Mouse (Mus musculus): Measurements from ENCODE around the gene Aasdhppt.

Aasdhppt gene

GRCm38 (mm10) chr9:4309351-4310085, at the start of gene Aasdhppt, which contains the start of gene Kbtbd3:
Gene Aasdhppt, minus strand, starts transcription at chr9:4309471.
Gene Kbtbd3, plus strand, starts transcription at chr9:4309833.
- peak; percentile 100 for DNase-seq (ENCODE audit: low read depth, low spot score)

GRCm38 (mm10) chr9:4353163-4353562, 43.9 kb upstream of the Aasdhppt start:
- DNase-seq (ENCODE audit: low read depth, low spot score) = no peak

GRCm38 (mm10) chr9:4318939-4319721, 9.9 kb upstream of the Aasdhppt start:
- DNase-seq (ENCODE audit: low read depth, low spot score) = no peak

- no peak for DNase-seq (ENCODE audit: low read depth, low spot score)
Observed at GRCm38 (mm10) chr9:4315746-4316145, 6.5 kb upstream of the Aasdhppt start.

- DNase-seq (ENCODE audit: low read depth, low spot score) = no peak
Observed at GRCm38 (mm10) chr9:4313946-4314345, 4.7 kb upstream of the Aasdhppt start.

- DNase-seq (ENCODE audit: low read depth, low spot score) = peak; percentile 41
Observed at GRCm38 (mm10) chr9:4311162-4311561, 1.9 kb upstream of the Aasdhppt start.

GRCm38 (mm10) chr9:4310706-4311105, 1.4 kb upstream of the Aasdhppt start:
- no peak for DNase-seq (ENCODE audit: low read depth, low spot score)

- DNase-seq (ENCODE audit: low read depth, low spot score) = no peak
Observed at GRCm38 (mm10) chr9:4308628-4309350, 482 bp downstream of the Aasdhppt start.

- DNase-seq (ENCODE audit: low read depth, low spot score) = no peak
Observed at GRCm38 (mm10) chr9:4304867-4305266, 4.4 kb downstream of the Aasdhppt start.

GRCm38 (mm10) chr9:4300466-4300865, 8.8 kb downstream of the Aasdhppt start:
- DNase-seq (ENCODE audit: low read depth, low spot score) = no peak

GRCm38 (mm10) chr9:4283850-4284249, 25.4 kb downstream of the Aasdhppt start:
- DNase-seq (ENCODE audit: low read depth, low spot score) = peak; percentile 95

GRCm38 (mm10) chr9:4266881-4267280, 42.4 kb downstream of the Aasdhppt start:
- no peak for DNase-seq (ENCODE audit: low read depth, low spot score)

GRCm38 (mm10) chr9:4260746-4261090, 48.6 kb downstream of the Aasdhppt start:
- peak; percentile 63 for DNase-seq (ENCODE audit: low read depth, low spot score)

- DNase-seq (ENCODE audit: low read depth, low spot score) = peak; percentile 84
Observed at GRCm38 (mm10) chr9:4259841-4260745, 49.2 kb downstream of the Aasdhppt start.

- no peak for DNase-seq (ENCODE audit: low read depth, low spot score)
Observed at GRCm38 (mm10) chr9:4259074-4259473, 50.2 kb downstream of the Aasdhppt start.

Data from ZHBTc4 (cell line).